In the genomic region with DNA sequence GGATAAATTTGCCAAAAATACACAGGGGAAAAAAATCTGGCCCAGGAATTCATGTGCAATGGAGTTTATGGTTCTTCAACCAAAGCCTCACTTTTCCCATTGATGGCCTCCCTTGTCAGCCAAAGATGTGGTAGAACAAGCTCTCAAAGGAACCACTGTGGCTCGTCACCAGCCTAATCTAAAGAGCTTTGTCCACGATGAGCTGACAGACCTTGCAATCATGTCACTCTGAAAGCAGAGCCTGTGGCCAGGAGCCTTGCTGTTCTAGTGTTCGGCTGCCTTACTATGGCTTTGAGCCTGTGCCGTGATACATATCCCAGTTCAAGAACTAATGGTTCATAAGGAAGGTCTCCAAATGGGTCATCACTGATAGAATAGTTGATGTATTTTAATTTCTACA, we compare ENCODE assay signal across 28 mouse cellular contexts.
A peak's percentile ranks its signal among the peaks of the same experiment; 100 is the strongest.
DNase-seq lines count a peak whose midpoint lies in the region; ATAC-seq and TF ChIP-seq lines count a peak whose summit lies in the region.
"Had no signal": no experiment of that assay in that cellular context is flagged by ENCODE, and none has a peak within 500 bp of the region (broad histone marks: within the 10 kb centered on the region; RNA-seq: fewer than 3 reads in every experiment).

No protein-coding gene starts in this region.

- H3K9ac ChIP-seq in forebrain, postnatal 0 days: no peak overlapping the region
- H3K9ac ChIP-seq in forebrain, embryonic 13.5 days: no peak overlapping the region
- no peak overlapping the region for H3K9ac ChIP-seq in midbrain, embryonic 12.5 days (replicated peaks)
- no peak overlapping the region for H3K9ac ChIP-seq in midbrain, embryonic 11.5 days (ENCODE audit: low read length)
- no peak overlapping the region for H3K9ac ChIP-seq in midbrain, postnatal 0 days (replicated peaks; ENCODE audit: low read length, poor library complexity, severe bottlenecking)
- H3K9ac ChIP-seq in midbrain, embryonic 16.5 days (ENCODE audit: low read depth, low read length): no peak overlapping the region
- H3K9ac ChIP-seq: embryonic facial prominence, embryonic 13.5 days; forebrain, embryonic 12.5 days; hindbrain, embryonic 13.5 days had no signal

- ATAC-seq in forebrain, postnatal 0 days: 0 out of 2 replicates have a peak, but pooled peaks have one; percentile 5
- no peak for ATAC-seq in forebrain, embryonic 13.5 days
- ATAC-seq in midbrain, embryonic 12.5 days (ENCODE audit: low FRiP score, low read depth): no peak
- no peak for ATAC-seq in midbrain, embryonic 11.5 days (ENCODE audit: low FRiP score)
- no peak for ATAC-seq in midbrain, postnatal 0 days (ENCODE audit: low FRiP score)
- no peak for ATAC-seq in midbrain, embryonic 16.5 days
- ATAC-seq: CD4-positive, CD25-positive, alpha-beta regulatory T cell, adult 4 months; inflammation-experienced regulatory T-cells, adult 6 months; intestine, embryonic 16.5 days; Patski had no signal

- no peak overlapping the region for H3K4me2 ChIP-seq in forebrain, postnatal 0 days (ENCODE audit: low read depth)
- no peak overlapping the region for H3K4me2 ChIP-seq in forebrain, embryonic 13.5 days
- no peak overlapping the region for H3K4me2 ChIP-seq in midbrain, embryonic 12.5 days (replicated peaks)
- H3K4me2 ChIP-seq in midbrain, embryonic 11.5 days: no peak overlapping the region
- no peak overlapping the region for H3K4me2 ChIP-seq in midbrain, postnatal 0 days (ENCODE audit: low read depth, low read length, poor library complexity, severe bottlenecking)
- H3K4me2 ChIP-seq in midbrain, embryonic 16.5 days (ENCODE audit: low read length): no peak overlapping the region
- H3K4me2 ChIP-seq: embryonic facial prominence, embryonic 13.5 days; forebrain, embryonic 12.5 days; heart, embryonic 11.5 days; hindbrain, embryonic 13.5 days had no signal

- H3K27ac ChIP-seq in forebrain, postnatal 0 days (ENCODE audit: low read depth, low read length): peak overlapping the region; percentile 40; the same call in 1 of the 2 replicates
- H3K27ac ChIP-seq in forebrain, embryonic 13.5 days: no peak overlapping the region
- H3K27ac ChIP-seq in midbrain, embryonic 12.5 days (replicated peaks): 0 out of 2 replicates have a peak overlapping the region, but pooled peaks have one; percentile 5
- H3K27ac ChIP-seq in midbrain, embryonic 11.5 days (ENCODE audit: low read depth, low read length): no peak overlapping the region
- H3K27ac ChIP-seq in midbrain, postnatal 0 days (ENCODE audit: low read depth, low read length): no peak overlapping the region
- no peak overlapping the region for H3K27ac ChIP-seq in midbrain, embryonic 16.5 days (ENCODE audit: low read length)
- peak overlapping the region; percentile 42; the same call in 1 of the 2 replicates for H3K27ac ChIP-seq in cortical plate, adult 2 months (ENCODE audit: insufficient read depth, low read length)
- H3K27ac ChIP-seq: embryonic facial prominence, embryonic 10.5 days; embryonic facial prominence, embryonic 13.5 days; gastrocnemius, adult 2 months had no signal

- WGBS in forebrain, postnatal 0 days: 69% methylated on average over 4 of the region's 4 CpGs
- WGBS in forebrain, embryonic 13.5 days: 72% methylated on average over 4 of the region's 4 CpGs
- 79% methylated on average over 4 of the region's 4 CpGs for WGBS in midbrain, embryonic 12.5 days
- 76% methylated on average over 4 of the region's 4 CpGs for WGBS in midbrain, embryonic 11.5 days
- 60% methylated on average over 4 of the region's 4 CpGs for WGBS in midbrain, postnatal 0 days
- WGBS in midbrain, embryonic 16.5 days: 62% methylated on average over 4 of the region's 4 CpGs

- DNase-seq in forebrain, postnatal 0 days: peak; percentile 13
- no peak for DNase-seq in midbrain, embryonic 11.5 days (ENCODE audit: low spot score, missing footprints)
- peak; percentile 48 for DNase-seq in midbrain, postnatal 0 days (ENCODE audit: low spot score)
- no peak for DNase-seq in layer of hippocampus, adult 18-20 months (ENCODE audit: low spot score in 2 of 2)
- DNase-seq: adrenal gland, adult 2 months; adrenal gland, postnatal 14 days; B cell, adult 2 months; cerebellum, adult 11-12 months; cerebellum, adult 9-10 months; cerebellum, postnatal 25 days; embryo, embryonic 11 days; gastrocnemius, adult 2 months; gastrocnemius, postnatal 14 days; heart, adult 11 months had no signal

- no peaks in the 10 kb centered on the region for H3K36me3 ChIP-seq in forebrain, postnatal 0 days (ENCODE audit: insufficient read depth)
- H3K36me3 ChIP-seq in forebrain, embryonic 13.5 days (ENCODE audit: poor library complexity, severe bottlenecking): no peaks in the 10 kb centered on the region
- H3K36me3 ChIP-seq in midbrain, embryonic 12.5 days: no peaks in the 10 kb centered on the region
- H3K36me3 ChIP-seq in midbrain, embryonic 11.5 days (ENCODE audit: control insufficient read depth, insufficient read depth, low read length): no peaks in the 10 kb centered on the region
- H3K36me3 ChIP-seq in midbrain, postnatal 0 days (ENCODE audit: insufficient read depth, low read length): no peaks in the 10 kb centered on the region
- no peaks in the 10 kb centered on the region for H3K36me3 ChIP-seq in midbrain, embryonic 16.5 days (ENCODE audit: control insufficient read depth, insufficient read depth, low read length)
- H3K36me3 ChIP-seq: embryonic facial prominence, embryonic 10.5 days; embryonic facial prominence, embryonic 13.5 days; forebrain, embryonic 12.5 days; hindbrain, embryonic 13.5 days had no signal

- TF ChIP-seq CTCF in forebrain, postnatal 0 days (IDR thresholded peaks at IDR 0.05; ENCODE audit: low read depth): no peak
- TF ChIP-seq CTCF in midbrain, postnatal 0 days (IDR thresholded peaks at IDR 0.05): no peak
- no peak for TF ChIP-seq CTCF in cortical plate, adult 2 months (IDR thresholded peaks at IDR 0.05; ENCODE audit: extremely low read depth, insufficient read depth, low read length)

- H3K4me1 ChIP-seq in forebrain, postnatal 0 days (ENCODE audit: insufficient read depth): 0 out of 2 replicates have a peak, but pooled peaks cover 6% of the 10 kb centered on the region
- H3K4me1 ChIP-seq in forebrain, embryonic 13.5 days: peaks cover 32% of the 10 kb centered on the region
- peaks cover 18% of the 10 kb centered on the region for H3K4me1 ChIP-seq in midbrain, embryonic 12.5 days
- peaks cover 7% of the 10 kb centered on the region for H3K4me1 ChIP-seq in midbrain, embryonic 11.5 days (ENCODE audit: control insufficient read depth, insufficient read depth, low read length)
- H3K4me1 ChIP-seq in midbrain, postnatal 0 days (ENCODE audit: insufficient read depth, low read length): no peaks in the 10 kb centered on the region; the same call in 1 of the 2 replicates
- peaks cover 16% of the 10 kb centered on the region for H3K4me1 ChIP-seq in midbrain, embryonic 16.5 days (ENCODE audit: control insufficient read depth, insufficient read depth, low read length)
- peaks cover 6% of the 10 kb centered on the region for H3K4me1 ChIP-seq in cortical plate, adult 2 months (ENCODE audit: control insufficient read depth, insufficient read depth, low read length)
- H3K4me1 ChIP-seq: embryonic facial prominence, embryonic 10.5 days; embryonic facial prominence, embryonic 13.5 days had no signal

- TF ChIP-seq POLR2A in cortical plate, adult 2 months (IDR thresholded peaks at IDR 0.05; ENCODE audit: extremely low read depth, insufficient read depth, low read length): no peak

- H3K9me3 ChIP-seq in forebrain, postnatal 0 days (ENCODE audit: low read length): no peaks in the 10 kb centered on the region
- no peaks in the 10 kb centered on the region for H3K9me3 ChIP-seq in forebrain, embryonic 13.5 days (replicated peaks)
- no peaks in the 10 kb centered on the region for H3K9me3 ChIP-seq in midbrain, embryonic 12.5 days
- no peaks in the 10 kb centered on the region for H3K9me3 ChIP-seq in midbrain, embryonic 11.5 days (ENCODE audit: control insufficient read depth, low read length)
- no peaks in the 10 kb centered on the region for H3K9me3 ChIP-seq in midbrain, postnatal 0 days (ENCODE audit: low read length)
- H3K9me3 ChIP-seq in midbrain, embryonic 16.5 days (replicated peaks; ENCODE audit: control insufficient read depth, low read length, poor library complexity, severe bottlenecking): no peaks in the 10 kb centered on the region
- H3K9me3 ChIP-seq: embryonic facial prominence, embryonic 10.5 days; embryonic facial prominence, embryonic 13.5 days; forebrain, embryonic 12.5 days; hindbrain, embryonic 13.5 days had no signal

- H3K27me3 ChIP-seq in forebrain, postnatal 0 days (ENCODE audit: insufficient read depth, low read length): no peaks in the 10 kb centered on the region
- no peaks in the 10 kb centered on the region for H3K27me3 ChIP-seq in forebrain, embryonic 13.5 days
- H3K27me3 ChIP-seq in midbrain, embryonic 12.5 days: no peaks in the 10 kb centered on the region
- no peaks in the 10 kb centered on the region for H3K27me3 ChIP-seq in midbrain, embryonic 11.5 days (ENCODE audit: control insufficient read depth, insufficient read depth, low read length)
- no peaks in the 10 kb centered on the region for H3K27me3 ChIP-seq in midbrain, postnatal 0 days (ENCODE audit: insufficient read depth, low read length)
- H3K27me3 ChIP-seq in midbrain, embryonic 16.5 days (ENCODE audit: control insufficient read depth, insufficient read depth, low read depth, low read length): no peaks in the 10 kb centered on the region
- H3K27me3 ChIP-seq: embryonic facial prominence, embryonic 13.5 days; forebrain, embryonic 12.5 days; hindbrain, embryonic 13.5 days; Patski had no signal

- H3K4me3 ChIP-seq in forebrain, postnatal 0 days (ENCODE audit: low read depth, low read length): no peak overlapping the region
- no peak overlapping the region for H3K4me3 ChIP-seq in forebrain, embryonic 13.5 days
- H3K4me3 ChIP-seq in midbrain, embryonic 12.5 days: no peak overlapping the region
- H3K4me3 ChIP-seq in midbrain, embryonic 11.5 days (ENCODE audit: low read depth, low read length): no peak overlapping the region
- no peak overlapping the region for H3K4me3 ChIP-seq in midbrain, postnatal 0 days (ENCODE audit: low read depth, low read length)
- no peak overlapping the region for H3K4me3 ChIP-seq in midbrain, embryonic 16.5 days (ENCODE audit: low read depth, low read length)
- no peak overlapping the region for H3K4me3 ChIP-seq in cortical plate, adult 2 months (ENCODE audit: insufficient read depth, low read length)
- H3K4me3 ChIP-seq: embryonic facial prominence, embryonic 10.5 days; embryonic facial prominence, embryonic 13.5 days; erythroblast, embryonic 14.5 days; forebrain, embryonic 12.5 days; gastrocnemius, adult 2 months; hindbrain, embryonic 13.5 days had no signal

Comparison
In these comparisons a context has a peak if more than half of its experiments do, and no peak if none do; other contexts are left out.
1. DNase-seq: peak in forebrain, postnatal 0 days (single experiment) and midbrain, postnatal 0 days (single experiment); none in midbrain, embryonic 11.5 days (single experiment) and layer of hippocampus, adult 18-20 months (0 of 2).
2. H3K27ac ChIP-seq: peak in forebrain, postnatal 0 days (single experiment), midbrain, embryonic 12.5 days (single experiment) and cortical plate, adult 2 months (single experiment); none in forebrain, embryonic 13.5 days (single experiment), midbrain, embryonic 11.5 days (single experiment), midbrain, postnatal 0 days (single experiment) and midbrain, embryonic 16.5 days (single experiment).